Mouse (Mus musculus): Measurements from ENCODE around the gene Samd13. TPM values are rescaled to one million over a fixed set of nuclear protein-coding genes. Genes with fewer than 3 reads are reported as not detected.

Gene Samd13
- under 1 TPM; 0.74 to 0.95 TPM for polyA plus RNA-seq (2017; shearing (Covaris generic))

DNA sequence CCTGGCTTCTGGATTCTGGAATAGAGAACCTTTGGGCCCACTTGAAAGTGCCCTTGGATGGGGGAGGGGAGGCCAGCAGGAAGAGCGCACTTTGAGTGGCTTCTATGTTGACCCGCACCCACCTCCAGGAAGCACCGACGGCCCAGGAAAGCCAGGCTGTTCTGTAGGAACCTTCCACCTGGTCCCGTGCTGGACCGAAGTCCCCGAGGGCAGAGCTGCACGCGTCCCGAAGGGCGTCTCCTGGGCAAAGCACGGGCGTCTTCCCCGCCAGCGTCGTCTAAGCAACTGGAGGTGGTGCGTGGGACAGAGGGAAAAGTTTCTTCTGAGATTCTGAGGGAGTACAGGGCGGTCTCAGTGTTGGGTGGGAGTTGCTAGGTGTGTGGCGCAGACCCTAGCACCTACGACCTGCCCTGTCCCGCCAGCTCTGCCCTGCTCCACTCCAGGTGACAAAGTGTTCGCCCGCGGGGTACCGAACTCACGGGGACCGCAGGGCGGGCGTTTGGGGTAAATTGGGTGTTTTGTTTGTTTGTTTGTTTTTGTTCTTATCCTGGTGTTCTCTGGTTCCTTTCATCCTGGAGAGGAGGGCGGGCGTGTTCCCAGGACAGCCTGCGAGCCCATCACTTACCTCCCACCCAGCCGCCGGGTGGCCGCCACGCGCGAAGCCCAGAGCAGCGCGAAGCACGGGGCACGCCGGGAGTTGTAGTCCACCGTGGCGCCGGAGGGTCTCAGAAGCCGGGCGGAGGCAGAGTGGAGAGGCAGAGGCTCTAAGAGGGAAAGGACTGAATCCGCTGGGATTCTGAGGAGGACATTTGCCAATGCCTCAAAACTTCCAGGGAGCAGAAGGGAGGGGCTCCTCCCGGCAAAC, at the start of gene Samd13:
TSS of gene Samd13 (minus strand) at position 782 of the 865 bp plus-strand sequence.

DNA sequence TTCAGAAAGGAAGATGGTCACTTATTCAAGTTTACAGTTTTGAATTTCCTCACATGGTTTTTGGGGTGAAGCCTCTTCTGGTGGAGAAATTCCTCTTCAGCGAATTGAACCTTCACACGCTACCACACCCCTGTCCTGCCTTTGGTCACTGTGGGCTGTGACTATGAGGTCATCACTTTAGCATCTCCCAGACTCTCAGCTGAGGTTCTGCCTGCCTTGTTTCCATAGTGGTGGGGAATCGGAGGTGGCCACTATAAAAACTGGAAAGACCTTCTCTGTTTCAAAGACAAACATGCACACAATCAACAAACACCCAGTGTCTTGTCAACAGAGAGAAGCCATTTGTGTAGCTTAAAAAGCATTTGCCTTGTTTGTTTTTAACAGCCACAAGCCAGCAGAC, 34.2 kb downstream of the Samd13 start, which contains the start of gene 4930503B20Rik:
TSS of gene 4930503B20Rik (minus strand) at position 101 of the 400 bp plus-strand sequence.

GRCm38 (mm10) chr3:146615496-146615895, 69.9 kb downstream of the Samd13 start, which contains the start of gene Dnase2b:
Gene Dnase2b, minus strand, starts transcription at chr3:146615596.

Other genes with a start within 250 kb of the Samd13 start
- 1 to 10 TPM; 6.2 to 9.5 TPM for gene Ctbs, start 235.8 kb downstream of the Samd13 start, polyA plus RNA-seq (2017; shearing (Covaris generic))
- gene Spata1, start 185.8 kb downstream of the Samd13 start, polyA plus RNA-seq (2017; shearing (Covaris generic)), result 10 to 100 TPM in 1 of 2 experiments, 1 to 10 TPM in 1; 7.6 to 15.8 TPM
- gene Gng5, start 185.8 kb downstream of the Samd13 start, polyA plus RNA-seq (2017; shearing (Covaris generic)), result 100 to 1,000 TPM; 403 to 420 TPM
- 10 to 100 TPM; 63.9 to 84.6 TPM for gene Rpf1, start 164.2 kb downstream of the Samd13 start, polyA plus RNA-seq (2017; shearing (Covaris generic))
- under 1 TPM; 0.07 to 0.62 TPM for gene Uox, start 115.2 kb downstream of the Samd13 start, polyA plus RNA-seq (2017; shearing (Covaris generic))
- under 1 TPM; 0.08 to 0.17 TPM for gene Dnase2b, start 70.0 kb downstream of the Samd13 start, polyA plus RNA-seq (2017; shearing (Covaris generic))
- gene 4930503B20Rik, start 34.3 kb downstream of the Samd13 start, polyA plus RNA-seq (2017; shearing (Covaris generic)), result not detected
- 100 to 1,000 TPM; 145 to 167 TPM for gene Prkacb, start 127.4 kb upstream of the Samd13 start, polyA plus RNA-seq (2017; shearing (Covaris generic))
- under 1 TPM in 1 of 2 experiments, not detected in 1; 0.48 TPM for gene Ttll7, start 166.8 kb upstream of the Samd13 start, polyA plus RNA-seq (2017; shearing (Covaris generic))